Mouse (Mus musculus): Measurements from ENCODE around the gene Bcl11b.

The Bcl11b gene

GRCm38 (mm10) chr12:107998746-107999145, 4.7 kb downstream of the Bcl11b start:
- DNase-seq (ENCODE audit: inconsistent ontology term), result peak; percentile 66

- DNase-seq (ENCODE audit: inconsistent ontology term), result no peak
These were observed 5.5 kb downstream of the Bcl11b start for GRCm38 (mm10) chr12:107997901-107998300.

GRCm38 (mm10) chr12:107997241-107997640, 6.2 kb downstream of the Bcl11b start:
- no peak for DNase-seq (ENCODE audit: inconsistent ontology term)

GRCm38 (mm10) chr12:107996773-107997172, 6.6 kb downstream of the Bcl11b start:
- no peak for DNase-seq (ENCODE audit: inconsistent ontology term)

GRCm38 (mm10) chr12:107996216-107996615, 7.2 kb downstream of the Bcl11b start:
- DNase-seq (ENCODE audit: inconsistent ontology term), result no peak

- no peak for DNase-seq (ENCODE audit: inconsistent ontology term)
These were observed 9.0 kb downstream of the Bcl11b start for GRCm38 (mm10) chr12:107994421-107994820.

GRCm38 (mm10) chr12:107993029-107993428, 10.4 kb downstream of the Bcl11b start:
- DNase-seq (ENCODE audit: inconsistent ontology term), result no peak

- no peak for DNase-seq (ENCODE audit: inconsistent ontology term)
These were observed 12.2 kb downstream of the Bcl11b start for GRCm38 (mm10) chr12:107991191-107991590.

GRCm38 (mm10) chr12:107983211-107983610, 20.2 kb downstream of the Bcl11b start:
- no peak for DNase-seq (ENCODE audit: inconsistent ontology term)

GRCm38 (mm10) chr12:107982306-107982705, 21.1 kb downstream of the Bcl11b start:
- DNase-seq (ENCODE audit: inconsistent ontology term), result no peak

- no peak for DNase-seq (ENCODE audit: inconsistent ontology term)
These were observed 22.2 kb downstream of the Bcl11b start for GRCm38 (mm10) chr12:107981231-107981630.

GRCm38 (mm10) chr12:107980261-107980961, 23.0 kb downstream of the Bcl11b start:
- DNase-seq (ENCODE audit: inconsistent ontology term), result peak; percentile 32

GRCm38 (mm10) chr12:107979710-107980260, 23.6 kb downstream of the Bcl11b start:
- DNase-seq (ENCODE audit: inconsistent ontology term), result no peak

GRCm38 (mm10) chr12:107978736-107979255, 24.6 kb downstream of the Bcl11b start:
- no peak for DNase-seq (ENCODE audit: inconsistent ontology term)

- DNase-seq (ENCODE audit: inconsistent ontology term), result no peak
These were observed 25.3 kb downstream of the Bcl11b start for GRCm38 (mm10) chr12:107978063-107978462.

- no peak for DNase-seq (ENCODE audit: inconsistent ontology term)
These were observed 25.9 kb downstream of the Bcl11b start for GRCm38 (mm10) chr12:107977534-107977933.

- DNase-seq (ENCODE audit: inconsistent ontology term), result no peak
These were observed 26.3 kb downstream of the Bcl11b start for GRCm38 (mm10) chr12:107977086-107977485.

- DNase-seq (ENCODE audit: inconsistent ontology term), result no peak
These were observed 26.8 kb downstream of the Bcl11b start for GRCm38 (mm10) chr12:107976571-107977001.

- no peak for DNase-seq (ENCODE audit: inconsistent ontology term)
These were observed 27.4 kb downstream of the Bcl11b start for GRCm38 (mm10) chr12:107975897-107976570.

GRCm38 (mm10) chr12:107975479-107975896, 27.9 kb downstream of the Bcl11b start:
- DNase-seq (ENCODE audit: inconsistent ontology term), result no peak

- DNase-seq (ENCODE audit: inconsistent ontology term), result no peak
These were observed 28.9 kb downstream of the Bcl11b start for GRCm38 (mm10) chr12:107974504-107974903.

GRCm38 (mm10) chr12:107973556-107974140, 29.8 kb downstream of the Bcl11b start:
- DNase-seq (ENCODE audit: inconsistent ontology term), result no peak

All from Muller cell, postnatal 12 days (primary cell).